Mouse (Mus musculus) layer of hippocampus, postnatal 25 days (tissue): ENCODE results near the gene Usp22. TPM values are rescaled to one million over a fixed set of nuclear protein-coding genes. Genes with fewer than 3 reads are reported as not detected.

Experiments used
- DNase-seq, 2 experiments: peaks; one replicate each; pipeline ENCODE4 v3.0.0; 2022; ENCODE audit warnings: mixed read lengths in 2 of 2, low spot score in 1 of 2; ENCODE audit errors: extremely low spot score in 1 of 2
- total RNA-seq, 2 experiments: library from RNA; stranded (reverse); gene quantifications; 2 replicates each; pipeline ENCODE4 v1.2.3; 2021

Gene Usp22
- 100 to 1,000 TPM; 218 to 235 TPM for total RNA-seq

GRCm38 (mm10) chr11:61174821-61175658 is at the start of gene Usp22:
TSS of gene Usp22 (minus strand) at chr11:61175055.
- DNase-seq, result peak; percentile 93 to 98

GRCm38 (mm10) chr11:61224234-61224744 is 49.4 kb upstream of the Usp22 start:
- no peak for DNase-seq

GRCm38 (mm10) chr11:61222971-61223745 is 48.3 kb upstream of the Usp22 start:
- DNase-seq, result no peak

- no peak for DNase-seq
Observed at GRCm38 (mm10) chr11:61222007-61222406, 47.2 kb upstream of the Usp22 start.

GRCm38 (mm10) chr11:61220156-61220881 is 45.5 kb upstream of the Usp22 start:
- no peak for DNase-seq

- DNase-seq, result no peak
Observed at GRCm38 (mm10) chr11:61215936-61216335, 41.1 kb upstream of the Usp22 start.

- no peak for DNase-seq
Observed at GRCm38 (mm10) chr11:61212102-61212501, 37.2 kb upstream of the Usp22 start.

GRCm38 (mm10) chr11:61208316-61208715 is 33.5 kb upstream of the Usp22 start:
- no peak for DNase-seq

GRCm38 (mm10) chr11:61207487-61208246 is 32.8 kb upstream of the Usp22 start, which contains the start of gene Aldh3a1:
TSS of gene Aldh3a1 (plus strand) at chr11:61207537.
- no peak for DNase-seq

GRCm38 (mm10) chr11:61206136-61206535 is 31.3 kb upstream of the Usp22 start:
- DNase-seq, result no peak

- DNase-seq, result no peak
Observed at GRCm38 (mm10) chr11:61205167-61205950, 30.5 kb upstream of the Usp22 start.

- DNase-seq, result no peak
Observed at GRCm38 (mm10) chr11:61202810-61203209, 28.0 kb upstream of the Usp22 start.

- DNase-seq, result no peak
Observed at GRCm38 (mm10) chr11:61202186-61202585, 27.3 kb upstream of the Usp22 start.

- no peak for DNase-seq
Observed at GRCm38 (mm10) chr11:61199620-61200362, 24.9 kb upstream of the Usp22 start.

GRCm38 (mm10) chr11:61197935-61198334 is 23.1 kb upstream of the Usp22 start:
- DNase-seq, result no peak

- DNase-seq, result no peak
Observed at GRCm38 (mm10) chr11:61196616-61197353, 21.9 kb upstream of the Usp22 start.

- DNase-seq, result peak; percentile 67 to 93
Observed at GRCm38 (mm10) chr11:61193392-61193791, 18.5 kb upstream of the Usp22 start.

- DNase-seq, result no peak
Observed at GRCm38 (mm10) chr11:61192779-61193178, 17.9 kb upstream of the Usp22 start.
